Mouse (Mus musculus) kidney, adult 18-20 months (tissue): ENCODE results near the gene Stra6.
A peak's percentile ranks its signal among the peaks of the same experiment; 100 is the strongest.

ENCODE experiments used
- DNase-seq: peaks from one replicate; pipeline ENCODE4 v3.0.0; 2021

The Stra6 gene

DNA sequence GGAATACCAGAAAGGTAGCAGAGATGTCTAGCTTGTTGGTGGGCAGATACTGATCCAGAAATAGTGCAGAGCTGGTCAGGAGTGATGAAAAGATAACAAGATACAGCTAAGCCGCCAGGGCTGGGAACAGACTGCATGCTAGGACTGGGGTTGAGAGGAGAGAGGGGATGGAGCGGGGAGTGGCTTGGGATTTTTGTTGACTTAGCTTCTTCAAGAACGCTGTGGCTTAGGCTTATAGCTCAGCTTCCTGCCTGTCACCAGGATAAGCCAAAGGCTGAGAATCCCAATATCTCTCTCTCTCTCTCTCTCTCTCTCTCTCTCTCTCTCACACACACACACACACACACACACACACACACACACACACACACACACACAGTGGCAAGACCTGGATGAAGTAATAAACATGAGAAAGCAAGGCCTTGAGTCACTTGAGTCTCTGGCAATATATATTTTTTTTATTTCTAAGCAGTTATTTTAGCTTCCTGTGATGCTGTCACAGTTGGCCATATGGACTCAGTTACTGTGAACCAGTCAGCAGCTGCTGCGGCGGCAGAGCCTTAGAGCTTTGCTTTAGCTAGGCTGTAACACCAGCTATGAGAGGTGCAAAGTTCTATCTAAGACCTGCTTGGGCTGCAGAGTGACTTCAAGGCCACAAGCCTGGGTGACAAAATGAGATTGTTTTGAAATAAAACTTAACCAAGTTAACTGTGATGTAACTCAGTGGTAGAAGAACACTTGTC, 112.3 kb downstream of the Stra6 start:
- DNase-seq: no peak

DNA sequence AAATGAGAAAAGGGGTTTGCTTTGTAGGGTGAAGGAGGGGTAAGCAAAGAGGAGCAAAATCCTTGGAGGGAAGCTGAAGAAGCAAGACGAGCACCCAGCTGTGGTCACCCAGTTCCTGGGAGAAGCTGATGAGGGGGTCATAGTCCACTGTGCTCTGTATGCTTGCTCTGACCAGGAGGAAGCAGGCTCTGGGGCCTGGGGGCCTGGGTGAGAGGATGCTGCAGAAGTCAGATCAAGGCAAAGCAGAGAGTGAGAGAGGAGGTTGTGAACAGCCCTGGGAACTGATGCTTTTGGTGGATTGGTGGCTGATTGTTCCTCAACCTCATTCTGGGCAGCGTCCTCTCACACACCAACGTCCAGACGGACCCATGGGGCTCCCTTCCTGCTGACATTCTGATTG, 113.6 kb downstream of the Stra6 start:
- no peak for DNase-seq

DNA sequence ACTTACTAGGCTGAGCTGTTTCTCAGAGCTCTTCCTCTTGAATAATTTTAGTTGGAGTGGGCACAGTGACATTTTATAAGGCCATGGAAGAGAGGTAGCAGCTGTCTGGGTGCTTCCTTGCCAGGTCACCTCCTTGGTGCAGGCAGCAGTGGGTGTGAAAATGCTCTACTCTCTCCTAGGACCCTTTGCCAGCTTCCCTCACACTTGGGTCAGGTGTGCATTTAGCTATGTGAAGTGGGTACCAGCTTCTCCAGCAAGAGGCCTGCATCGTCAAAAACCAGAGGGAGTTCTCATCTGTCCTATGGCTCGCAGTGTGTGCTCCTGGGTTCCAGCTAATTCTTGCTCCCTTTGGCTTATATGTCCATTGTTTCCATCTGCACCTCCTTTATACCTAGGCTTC, 115.8 kb downstream of the Stra6 start:
- no peak for DNase-seq

DNA sequence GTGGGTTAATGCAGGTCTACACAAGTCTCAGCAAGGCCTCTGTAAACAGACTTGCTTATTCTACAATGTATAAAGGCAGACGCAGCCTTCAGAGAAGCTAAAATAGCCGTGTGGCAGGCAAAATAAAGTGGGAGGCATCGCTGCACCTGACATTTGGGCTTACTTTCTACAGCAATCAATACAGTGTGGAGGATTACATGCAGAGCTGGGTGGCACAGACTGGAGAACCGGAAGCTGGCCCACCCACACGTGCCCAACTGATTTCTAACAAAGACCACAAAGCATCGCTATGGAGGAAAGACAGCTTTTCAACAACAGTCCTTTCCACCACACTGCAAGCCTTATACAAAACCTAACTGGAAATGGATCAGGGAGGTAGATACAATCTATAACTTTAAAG, 120.9 kb downstream of the Stra6 start:
- no peak for DNase-seq

DNA sequence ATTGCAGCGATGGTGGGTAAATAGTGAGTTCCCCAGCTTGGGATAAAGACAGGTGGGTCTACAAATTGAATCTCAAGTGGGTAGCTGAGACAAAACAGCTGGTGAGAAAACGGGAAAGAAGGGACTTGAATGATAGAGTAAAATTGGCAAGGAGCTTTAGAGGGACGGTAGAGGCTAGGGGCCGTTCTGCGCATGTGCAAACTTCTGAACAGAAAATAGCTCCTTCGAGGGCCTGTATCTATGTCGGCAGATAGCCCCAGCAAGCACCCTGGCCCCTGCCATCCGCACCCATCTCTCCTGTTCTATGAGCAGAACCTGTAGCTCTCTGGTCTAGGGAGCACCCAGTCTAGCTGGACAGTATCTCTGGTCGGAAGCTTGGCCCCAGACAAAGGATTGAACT, 130.6 kb downstream of the Stra6 start:
- no peak for DNase-seq

DNA sequence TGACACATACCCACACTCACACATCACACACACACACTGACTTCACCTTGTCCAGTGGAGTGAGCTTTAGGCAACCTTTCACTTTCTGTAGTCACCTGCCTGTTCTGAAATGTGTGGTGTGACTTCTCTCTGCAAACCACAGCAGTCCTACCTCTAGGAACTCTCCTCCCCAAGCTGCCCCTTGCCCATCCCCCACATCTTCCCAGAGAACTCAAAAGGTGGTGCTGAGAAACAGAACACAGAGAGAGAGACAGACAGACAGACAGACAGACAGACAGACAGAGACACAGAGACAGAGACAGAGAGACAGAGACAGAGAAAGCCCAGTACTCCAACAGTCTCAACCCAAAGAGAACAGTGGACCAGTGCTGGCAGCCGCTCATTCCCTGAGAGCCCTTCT, 132.1 kb downstream of the Stra6 start:
- DNase-seq: no peak

DNA sequence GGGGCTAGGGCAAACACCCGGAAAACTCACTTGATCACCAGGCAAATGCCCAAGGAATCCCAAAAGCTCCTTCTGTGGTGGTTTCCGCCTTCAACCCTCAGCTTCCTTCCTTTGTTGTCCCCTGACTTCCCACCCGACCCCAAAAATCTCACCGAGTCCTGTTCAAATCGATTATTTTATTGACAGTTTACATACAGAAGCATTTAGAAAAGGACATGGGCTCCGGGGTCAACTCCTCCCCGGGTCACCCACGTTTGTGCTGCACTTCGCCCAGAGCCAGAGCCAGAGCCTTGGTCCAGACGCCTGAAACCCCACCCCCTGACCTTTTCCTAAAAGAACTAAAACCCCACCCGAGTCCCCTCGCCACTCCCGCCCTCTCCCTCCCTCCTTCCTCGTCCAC, 132.6 kb downstream of the Stra6 start:
- no peak for DNase-seq

DNA sequence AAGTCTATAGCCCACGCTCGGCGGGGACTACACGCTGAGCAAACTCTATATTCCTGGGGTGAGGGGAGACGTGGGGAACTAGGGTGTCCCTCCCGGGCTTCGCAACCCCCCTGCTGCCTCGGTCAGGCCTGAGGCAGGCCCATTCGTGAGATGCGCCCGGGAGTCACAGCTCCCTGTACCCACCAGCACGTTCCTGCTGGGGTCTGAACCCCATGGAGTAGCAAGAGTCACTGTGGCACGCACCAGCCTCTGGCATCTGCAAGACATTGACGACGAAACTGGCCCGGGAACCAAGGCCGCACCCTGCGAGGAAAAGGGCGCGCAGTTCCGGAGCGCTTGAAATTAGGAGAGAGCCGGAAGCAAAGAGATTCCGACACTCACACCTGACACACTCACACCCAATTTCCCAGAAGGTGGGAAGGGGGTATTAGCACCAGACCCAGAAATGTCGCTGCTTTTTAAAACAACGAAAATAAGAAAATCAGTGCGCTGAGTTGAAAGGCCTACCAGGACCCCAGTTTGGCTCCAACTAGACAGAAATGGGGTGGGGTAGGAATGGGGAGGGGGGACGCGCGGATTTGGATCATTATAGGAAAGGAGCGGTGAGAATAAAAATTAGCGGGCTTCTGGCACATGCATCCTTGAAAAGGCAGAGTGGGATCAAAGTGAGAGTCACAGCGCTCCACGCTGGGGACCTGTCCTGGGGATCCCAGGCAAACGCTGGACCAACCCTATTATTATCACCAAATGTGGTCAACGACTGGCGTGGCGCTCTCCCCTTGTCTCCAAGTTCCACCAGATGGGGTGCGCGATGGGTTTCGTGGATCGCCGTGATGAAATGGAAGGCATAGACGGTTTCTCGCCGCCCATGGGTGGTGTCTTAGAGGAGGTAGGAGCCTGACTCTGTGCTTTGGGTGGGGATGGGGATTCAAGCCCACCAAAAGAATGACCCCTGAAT, 133.3 kb downstream of the Stra6 start:
- DNase-seq: no peak

DNA sequence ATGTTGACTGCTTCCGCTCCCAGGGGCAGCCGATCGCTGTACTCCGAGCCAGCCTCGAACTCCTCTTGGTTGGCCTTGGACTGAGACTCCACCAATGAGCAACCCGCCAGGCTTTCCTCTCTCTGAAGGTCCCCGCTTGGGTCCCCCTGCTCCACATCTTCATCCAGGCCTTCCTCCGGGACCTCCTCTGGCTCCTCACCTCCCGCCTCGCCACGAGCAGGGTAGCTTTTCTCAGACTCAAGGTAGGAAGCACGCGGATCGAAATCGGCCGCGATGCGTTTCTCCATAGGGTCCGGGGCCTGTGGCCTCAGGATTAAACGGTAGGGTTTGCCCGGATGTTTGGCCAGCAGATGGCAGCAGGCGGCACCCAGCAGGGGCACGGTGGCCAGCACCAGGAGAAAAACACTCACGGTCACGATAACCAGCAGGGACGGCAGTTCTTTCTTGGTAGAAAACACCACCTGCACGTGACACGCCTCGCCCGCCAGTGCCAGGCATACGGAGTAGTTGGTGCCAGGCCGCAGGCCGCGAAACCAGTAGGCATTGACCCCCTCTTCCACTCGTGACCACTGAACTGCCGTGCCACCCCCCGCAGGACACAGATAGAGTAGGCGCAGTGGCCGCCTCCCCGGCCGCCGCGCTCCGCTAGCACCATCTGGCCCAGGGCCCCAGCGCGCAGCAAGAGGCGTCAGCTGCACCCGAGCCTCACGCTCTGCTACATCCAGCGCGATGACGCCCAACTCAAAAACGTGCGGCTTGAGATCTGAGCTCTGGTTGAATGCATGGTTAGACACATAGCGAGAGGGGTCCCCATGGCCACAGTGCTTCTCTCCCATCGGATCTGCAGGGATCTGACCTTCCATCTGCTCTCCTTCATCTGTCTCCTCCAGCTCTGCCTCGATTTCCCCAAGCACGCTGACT, 134.5 kb downstream of the Stra6 start:
- peak; percentile 73 for DNase-seq

DNA sequence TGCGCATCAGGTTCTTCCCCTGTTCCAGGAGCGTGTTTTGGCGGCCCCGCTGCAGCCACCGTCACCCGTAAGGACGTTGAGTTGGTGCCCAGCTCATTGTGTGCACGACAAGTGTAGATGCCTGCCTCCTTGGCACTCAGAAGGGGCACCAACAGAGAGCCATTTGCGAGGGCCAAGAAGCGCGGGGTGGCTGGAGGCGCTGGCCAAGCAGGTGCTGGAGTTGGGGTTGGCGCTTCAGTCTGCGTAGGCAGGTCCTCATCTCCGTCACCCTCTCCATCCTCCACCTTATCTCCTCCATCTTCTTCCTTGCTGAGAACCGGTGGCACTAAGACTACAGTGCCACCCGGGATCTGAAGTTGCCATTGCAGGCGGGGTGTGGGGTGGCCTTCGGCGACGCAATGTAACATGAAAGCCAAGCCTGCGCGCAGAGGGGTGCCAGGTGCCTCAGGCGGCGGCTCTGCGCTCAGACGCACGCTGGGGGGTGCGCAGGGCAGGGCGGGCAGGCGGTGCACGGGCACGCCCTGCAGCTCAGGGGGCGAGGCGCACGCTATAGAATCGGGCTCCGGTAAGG, 135.3 kb downstream of the Stra6 start:
- no peak for DNase-seq

DNA sequence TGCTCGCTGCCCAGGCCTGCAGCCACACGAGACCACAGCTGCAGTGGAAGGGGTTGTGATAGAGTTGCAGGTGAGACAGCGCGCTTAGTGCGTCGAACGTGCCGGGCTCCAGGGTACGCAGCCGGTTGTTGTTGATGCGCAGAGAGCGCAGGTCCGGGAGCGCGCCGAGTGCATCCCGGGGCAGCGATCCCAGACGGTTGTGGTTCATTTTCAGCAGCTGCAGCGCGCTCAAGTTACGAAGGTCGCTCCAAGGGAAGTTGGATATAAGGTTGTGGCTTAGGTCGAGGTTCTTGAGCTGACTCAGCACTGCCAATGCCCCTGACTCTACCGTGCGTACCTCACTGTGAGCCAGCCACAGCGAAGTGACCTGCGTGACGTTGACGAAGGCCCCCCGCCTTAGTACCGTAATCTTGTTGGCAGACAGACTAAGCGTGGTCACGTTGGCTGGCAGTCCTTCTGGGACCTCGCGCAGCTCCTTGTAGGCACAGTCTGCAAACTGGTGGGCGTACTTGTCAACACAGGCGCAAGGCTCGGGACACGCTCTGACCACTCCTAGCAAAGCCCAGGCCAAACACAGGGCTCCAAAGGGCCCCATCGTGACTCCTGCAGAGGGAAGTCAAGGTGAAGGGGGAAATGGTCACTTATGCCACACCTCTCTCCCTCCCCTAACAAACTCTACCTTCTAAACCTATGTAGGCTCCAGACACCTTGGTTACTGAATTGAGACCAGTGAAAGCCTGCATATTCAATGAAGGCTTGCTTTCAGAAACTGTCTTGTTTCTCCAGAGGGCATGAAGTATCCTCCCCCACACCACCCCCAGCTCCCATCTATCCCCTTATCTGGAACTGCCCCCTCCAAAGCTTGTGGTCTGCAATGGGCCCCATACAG, 136.0 kb downstream of the Stra6 start:
- no peak for DNase-seq

DNA sequence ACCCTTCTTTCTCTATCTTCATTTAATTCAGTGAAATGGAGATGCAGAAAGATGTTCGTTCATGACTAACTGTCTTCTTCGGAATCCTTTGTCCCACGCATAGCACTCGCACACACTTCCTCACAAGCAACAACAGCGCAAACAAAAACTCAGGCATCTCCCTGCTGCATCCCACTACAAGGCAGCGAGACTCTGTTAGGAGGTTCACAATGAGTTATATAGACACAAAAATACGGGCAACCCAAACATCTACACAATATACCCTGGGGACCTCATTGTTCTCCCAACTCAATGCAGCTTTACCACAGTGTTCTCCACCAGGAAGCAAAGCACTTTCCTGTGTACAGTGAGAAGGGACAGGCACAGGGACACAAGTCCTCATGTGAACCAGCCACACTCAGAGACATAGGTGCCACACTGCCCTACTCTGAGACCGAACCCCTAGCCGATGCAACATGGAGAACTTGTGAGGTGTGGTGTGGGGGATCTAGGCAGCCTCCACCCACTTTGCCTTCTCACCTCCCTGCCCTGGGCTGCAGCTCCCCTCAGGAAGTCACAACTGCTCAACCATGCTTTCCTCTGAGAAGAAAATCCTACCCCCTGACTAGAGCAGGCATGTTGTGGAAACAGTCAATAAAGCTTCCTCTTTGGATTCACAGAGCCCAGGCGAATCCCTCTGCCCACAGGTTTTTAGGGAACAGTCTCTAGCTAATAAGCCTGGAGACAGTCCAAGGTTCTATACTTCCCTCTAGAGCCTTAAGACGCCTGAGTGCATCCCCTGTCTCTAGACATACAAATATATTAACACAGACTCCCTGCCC, 136.9 kb downstream of the Stra6 start:
- no peak for DNase-seq

DNA sequence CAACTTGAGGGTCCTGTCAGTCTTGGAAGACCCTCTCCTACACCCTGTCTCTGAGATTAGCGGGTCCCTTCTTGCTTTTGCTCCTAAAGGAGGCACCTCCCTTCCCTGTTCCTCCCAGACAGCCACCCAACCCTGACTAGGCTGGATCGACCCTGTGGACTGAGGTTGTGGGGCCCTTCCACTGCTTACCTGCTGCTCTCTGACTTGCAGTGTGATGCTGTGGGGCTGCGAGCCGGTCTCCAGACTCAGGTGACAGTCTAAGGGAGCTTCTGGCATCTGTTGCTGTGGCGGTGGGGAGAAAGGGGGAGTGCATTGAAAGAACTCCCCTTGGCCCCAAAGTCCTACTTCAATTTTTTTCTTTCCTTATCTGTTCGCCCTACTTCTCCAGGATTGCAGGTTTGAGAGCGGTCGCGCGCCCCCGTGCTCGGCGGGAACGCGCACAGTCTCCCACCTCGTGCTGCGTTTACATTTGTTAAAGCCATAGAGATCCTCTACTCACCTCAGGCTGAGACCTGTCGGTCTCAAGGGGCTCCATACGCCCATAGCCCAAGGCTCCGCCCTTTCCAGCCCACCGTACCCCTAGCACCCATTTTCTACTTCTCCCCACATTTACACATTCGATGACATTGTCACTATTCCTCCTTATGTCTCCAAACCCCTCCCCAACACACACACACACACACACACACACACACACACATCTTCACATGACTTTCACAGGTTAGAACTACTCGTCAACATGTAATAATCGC, 137.7 kb downstream of the Stra6 start:
- DNase-seq: no peak

DNA sequence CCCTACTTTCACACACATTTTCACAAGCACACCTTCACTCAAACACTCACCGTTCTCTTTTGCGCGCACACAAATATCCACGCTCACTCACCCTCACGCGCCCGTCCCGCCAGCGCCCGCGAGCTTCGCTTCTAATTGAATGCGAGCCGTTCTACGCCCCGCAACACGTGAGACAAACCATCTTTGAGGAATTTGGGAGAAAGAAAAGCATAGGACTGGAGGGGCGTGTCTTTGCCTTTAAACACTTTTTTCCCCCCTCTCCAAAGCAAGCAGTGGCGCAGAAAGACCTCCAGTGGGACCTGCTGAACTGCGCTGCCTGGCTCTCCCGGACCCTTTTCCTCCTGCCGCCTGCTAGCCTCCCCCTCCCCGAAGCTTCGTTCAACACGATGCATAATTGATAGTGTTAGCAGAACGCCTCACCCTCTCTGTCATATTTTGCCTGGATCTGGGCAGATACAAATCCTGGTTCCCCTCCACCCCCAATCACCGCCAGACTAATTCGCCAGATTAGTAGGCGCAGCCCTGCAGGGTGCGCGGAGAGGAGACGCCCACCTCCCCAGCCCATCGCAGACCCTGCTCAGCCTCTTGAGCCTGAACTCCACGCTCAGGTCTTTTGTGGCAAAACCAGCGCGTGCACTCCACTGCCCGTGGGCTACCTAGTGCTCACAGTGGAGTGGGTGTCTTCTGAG, 138.4 kb downstream of the Stra6 start:
- no peak for DNase-seq

DNA sequence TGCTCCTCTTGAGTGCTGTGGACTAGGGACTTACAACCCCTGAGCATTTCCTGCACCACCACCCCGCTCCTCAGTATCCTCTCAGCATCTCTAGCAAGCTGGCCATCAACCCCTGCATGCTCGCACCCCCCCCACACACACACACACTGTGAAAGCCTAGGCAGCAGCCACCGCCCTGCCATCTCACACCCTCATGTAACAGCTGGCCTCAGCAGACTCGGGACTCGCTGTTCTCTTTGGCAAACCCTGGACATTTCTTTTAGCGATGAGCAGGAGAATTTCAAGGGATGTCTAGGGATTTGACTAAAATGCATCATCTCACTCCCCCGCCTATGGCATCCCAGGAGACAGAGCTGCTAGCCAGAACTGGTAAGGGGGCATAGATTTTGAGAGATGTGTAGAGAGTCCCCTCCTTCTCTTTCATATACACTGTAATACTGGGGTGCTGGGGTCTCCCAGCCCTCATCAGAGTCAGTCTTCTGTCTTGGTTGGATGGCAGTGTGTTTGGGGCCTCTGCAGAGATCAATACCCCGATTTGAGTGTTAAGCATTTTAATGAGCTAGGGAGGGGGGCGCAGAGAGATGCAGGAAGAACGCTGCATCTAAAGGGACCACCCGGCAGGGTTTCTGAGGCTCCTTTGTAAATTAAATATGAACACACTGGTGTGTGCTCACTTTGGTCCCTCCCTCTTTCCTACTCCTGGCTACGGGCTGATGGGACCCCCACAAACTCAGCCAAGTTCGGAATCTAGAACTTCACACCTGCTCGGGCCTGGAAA, 139.3 kb downstream of the Stra6 start:
- DNase-seq: no peak
